Mouse (Mus musculus) kidney, adult 2 months (tissue): Measurements from ENCODE around the gene Akt1.

Experiments used
- CTCF ChIP-seq: fragments of 200-500 bp; conservative IDR thresholded peaks from 2 replicates; pipeline ENCODE4 v1.5.1; 2011; ENCODE audit warnings: low read depth, mild to moderate bottlenecking, control low read depth, low read length, moderate library complexity, mixed read lengths; ENCODE audit not compliant: insufficient read depth, insufficient read length
- POLR2A ChIP-seq: fragments of 200-500 bp; IDR thresholded peaks from one replicate; pipeline ENCODE4 v1.6.1; 2011; ENCODE audit warnings: low read depth, low read length, control low read depth

DNA sequence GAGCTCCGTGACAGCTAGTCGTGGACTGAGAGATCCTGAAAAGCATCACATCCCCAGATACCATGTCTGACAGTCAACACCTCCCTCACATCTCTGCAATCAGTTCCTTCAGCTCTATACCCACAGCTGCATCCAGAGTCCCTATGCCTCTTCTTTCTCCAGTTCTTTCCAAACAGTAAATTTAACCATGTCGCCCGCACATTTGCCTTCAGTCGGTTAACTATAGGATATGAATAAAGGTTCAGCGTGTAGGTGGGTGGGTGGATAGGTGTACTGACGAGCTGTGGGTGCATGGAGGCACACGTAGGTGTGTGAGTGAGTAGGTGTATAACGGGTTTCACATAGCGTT lies 19.4 kb upstream of the Akt1 start:
- TF ChIP-seq CTCF (no peak), POLR2A (no peak)
